Mouse (Mus musculus) thymus, adult 18-20 months (tissue): ENCODE results near the gene Il17d.

ENCODE experiments used
- DNase-seq, 2 experiments: peaks; one replicate each; pipeline ENCODE4 v3.0.0; 2022; ENCODE audit warnings: mixed read lengths in 2 of 2

The Il17d gene

DNA sequence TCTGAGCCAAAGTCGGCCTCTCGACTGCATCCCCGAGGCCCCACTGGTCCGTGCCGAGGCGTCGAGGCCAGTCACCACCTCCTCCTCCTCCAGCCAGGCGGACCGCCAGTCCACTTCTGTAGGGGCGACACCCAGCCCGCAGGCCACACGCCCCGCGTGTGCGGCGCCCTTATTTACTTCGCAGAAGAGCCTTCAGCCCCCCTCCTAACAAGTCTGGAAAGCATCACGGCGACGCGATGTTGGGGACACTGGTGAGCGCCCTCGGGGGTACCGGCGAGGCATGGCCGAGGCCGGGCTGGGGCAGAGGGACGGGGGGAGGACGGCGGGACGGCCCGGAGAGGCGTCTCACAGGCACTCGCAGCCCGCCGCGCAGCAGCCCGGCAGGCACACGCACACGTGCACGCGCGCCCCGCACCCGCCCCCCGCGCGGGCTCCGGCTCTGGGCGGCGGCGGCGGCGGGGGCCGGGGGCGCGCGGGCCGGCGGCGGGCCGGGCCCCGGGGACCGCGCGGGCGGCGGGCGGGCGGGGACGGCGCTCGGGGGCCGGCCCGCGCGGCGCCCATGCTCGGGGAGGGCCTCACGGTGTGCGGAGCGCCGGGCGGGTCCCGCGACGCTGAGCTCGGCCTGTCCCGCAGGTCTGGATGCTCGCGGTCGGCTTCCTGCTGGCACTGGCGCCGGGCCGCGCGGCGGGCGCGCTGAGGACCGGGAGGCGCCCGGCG lies at the start of gene Il17d:
Gene Il17d, plus strand, starts transcription at position 107 of the 717 bp plus-strand sequence.
- no peak for DNase-seq

DNA sequence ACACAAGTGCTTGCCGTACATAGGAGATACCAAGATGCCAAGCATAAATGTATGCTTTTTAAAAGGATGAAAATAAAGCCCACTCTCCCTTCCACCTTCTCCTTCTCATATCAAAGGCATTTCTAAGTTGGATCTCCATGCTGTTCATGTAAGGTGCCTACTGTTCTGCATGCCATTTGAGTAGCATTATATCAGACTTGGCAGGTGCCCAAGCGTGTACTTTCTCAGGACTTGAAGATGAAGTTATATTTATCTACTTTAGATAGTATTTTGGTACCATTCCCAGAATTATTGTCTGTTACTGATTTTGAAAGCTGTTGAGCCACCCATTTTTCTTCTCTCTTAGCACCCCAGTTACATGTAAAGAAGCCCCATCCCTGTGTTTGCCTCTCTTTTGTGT lies 49.5 kb upstream of the Il17d start:
- no peak for DNase-seq

DNA sequence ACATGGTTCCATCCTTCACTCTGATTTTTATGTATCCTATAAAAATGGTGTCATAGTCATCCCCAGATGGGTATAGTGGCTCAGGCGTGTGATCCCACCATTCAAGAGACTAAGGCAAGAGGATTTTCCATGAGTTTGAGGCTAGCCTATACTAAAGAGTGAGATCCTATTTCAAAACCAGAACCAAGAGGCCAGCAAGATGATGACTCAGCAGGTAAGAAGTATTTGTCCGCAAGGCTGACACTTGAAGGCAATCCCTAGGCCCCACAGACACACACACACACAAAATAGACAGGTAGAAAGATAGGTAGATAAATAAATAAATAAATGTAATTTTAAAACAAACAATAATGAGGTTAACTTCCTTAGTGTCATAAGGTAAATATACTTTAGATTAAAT lies 42.3 kb upstream of the Il17d start:
- DNase-seq = no peak

DNA sequence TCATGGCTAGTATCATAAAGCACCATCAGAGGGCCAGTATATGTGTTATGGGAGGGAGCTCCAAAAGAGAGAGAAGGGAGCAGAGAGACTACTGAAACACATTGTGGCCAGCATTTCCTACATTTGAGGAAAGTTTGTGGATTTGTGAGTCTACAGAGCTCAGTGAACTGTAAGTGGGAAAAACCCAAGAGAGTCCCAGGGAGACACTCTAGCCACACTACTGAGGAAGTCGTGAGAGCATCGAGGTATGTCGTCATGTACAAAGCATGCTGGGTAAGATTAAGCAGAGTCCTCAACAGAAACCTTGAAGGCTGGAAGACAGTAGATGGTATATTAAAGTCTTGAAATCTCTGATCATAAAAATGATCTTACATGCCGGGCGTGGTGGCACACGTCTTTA lies 40.4 kb upstream of the Il17d start:
- DNase-seq = no peak

DNA sequence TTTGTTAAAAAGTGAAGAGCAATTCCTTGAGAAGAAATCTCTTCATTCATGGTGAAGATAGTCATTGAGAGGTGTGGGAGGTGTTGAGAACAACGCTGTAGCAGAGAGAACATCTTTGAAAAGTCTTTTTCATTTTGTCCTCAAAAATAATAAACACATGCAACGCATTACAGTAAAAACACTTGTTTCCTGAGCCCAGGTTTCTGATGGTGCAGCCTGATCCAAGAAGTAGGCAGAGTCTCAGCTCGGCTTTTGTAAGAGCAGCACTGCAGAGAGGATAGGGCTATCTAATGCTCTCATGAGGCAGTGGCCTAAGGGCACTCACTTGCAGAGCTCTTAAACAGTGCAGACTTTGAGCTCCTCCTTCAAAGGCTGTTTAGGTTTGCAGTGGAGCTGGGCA lies 34.9 kb upstream of the Il17d start:
- no peak for DNase-seq

DNA sequence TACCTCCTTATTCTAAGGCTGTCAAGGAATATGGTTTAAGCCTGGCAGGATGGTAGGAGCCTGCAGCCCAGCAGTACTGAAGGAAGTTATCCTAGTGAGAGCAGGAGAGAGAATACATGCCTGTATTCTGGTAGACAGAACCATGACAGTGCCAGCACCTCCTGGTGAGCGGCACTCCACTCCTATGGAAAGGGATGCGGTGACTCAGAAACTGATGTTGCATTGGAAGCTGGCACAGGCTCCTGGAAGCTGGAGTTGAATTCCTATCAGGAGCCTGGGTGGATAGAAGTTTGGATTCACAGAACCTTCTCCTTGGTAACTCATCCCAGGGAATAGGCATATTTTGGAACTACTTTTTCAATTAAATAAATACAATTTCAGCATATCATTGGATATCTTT lies 30.7 kb upstream of the Il17d start:
- DNase-seq = no peak

DNA sequence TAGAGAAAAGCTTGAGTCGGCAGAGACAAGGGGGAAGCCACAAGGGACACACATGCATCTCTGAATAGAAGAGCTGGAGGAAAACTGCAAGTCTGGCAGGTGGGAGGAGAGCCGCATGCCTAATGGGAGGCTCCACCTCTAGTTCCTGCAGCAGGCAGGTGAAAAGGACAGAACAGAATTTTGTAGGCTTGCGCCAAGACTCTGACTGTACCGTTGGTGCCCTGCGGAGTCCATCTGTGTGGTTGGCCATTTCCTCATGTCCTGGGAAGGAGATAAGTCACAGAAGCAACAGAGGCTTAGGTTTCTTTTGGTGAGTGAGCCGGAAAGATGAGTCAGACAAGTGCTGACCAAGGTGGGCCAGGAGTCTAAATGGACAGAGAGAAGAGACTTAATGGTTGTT lies 20.8 kb upstream of the Il17d start:
- no peak for DNase-seq

DNA sequence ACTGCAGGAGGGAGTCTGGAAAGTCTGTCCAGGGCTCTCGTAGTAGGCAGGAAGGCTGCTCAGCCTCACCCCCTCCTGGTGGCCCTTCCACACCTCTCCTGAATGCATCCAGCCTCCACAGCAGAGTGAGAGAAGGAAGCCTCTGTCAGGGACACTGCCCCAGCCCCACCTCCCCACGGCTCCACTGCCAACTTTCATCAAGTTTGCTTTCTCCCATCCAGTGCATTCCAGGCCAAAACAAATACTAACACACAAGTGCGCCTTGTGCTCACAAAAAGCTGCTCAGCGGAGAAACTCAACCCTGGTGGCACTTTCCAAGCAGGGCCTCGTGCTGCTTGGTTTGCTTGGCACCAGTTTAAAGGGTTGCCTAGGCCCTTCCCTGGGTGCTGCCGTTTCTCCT lies 15.0 kb upstream of the Il17d start:
- DNase-seq = no peak

DNA sequence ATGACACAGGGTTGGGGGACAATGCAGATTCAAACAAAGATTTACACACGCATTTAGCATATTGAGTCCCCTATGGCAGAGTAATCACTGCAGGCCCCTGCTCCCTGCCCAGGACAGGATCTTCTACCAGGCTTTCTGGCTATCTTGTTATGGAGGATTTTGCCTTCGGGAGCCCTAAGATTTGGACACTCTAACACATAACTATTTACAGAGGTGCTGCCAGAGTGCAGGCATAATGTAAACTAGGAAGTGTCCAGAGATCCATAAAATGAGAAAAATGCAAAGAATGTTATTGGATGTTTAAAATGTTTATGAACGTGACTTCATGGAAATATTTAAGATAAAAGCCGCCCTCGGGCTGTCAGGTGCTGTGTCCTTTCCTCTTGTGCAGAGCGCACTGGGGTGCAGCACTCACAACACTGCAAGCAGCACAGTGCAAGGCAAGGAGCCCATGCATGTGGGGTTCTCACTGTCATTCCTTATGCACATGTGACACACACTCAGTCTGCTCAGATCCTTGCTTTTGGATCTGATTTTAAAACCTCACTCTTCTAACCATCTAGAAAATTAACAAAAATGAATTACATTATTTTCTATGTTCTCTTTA lies 9.3 kb upstream of the Il17d start:
- no peak for DNase-seq

DNA sequence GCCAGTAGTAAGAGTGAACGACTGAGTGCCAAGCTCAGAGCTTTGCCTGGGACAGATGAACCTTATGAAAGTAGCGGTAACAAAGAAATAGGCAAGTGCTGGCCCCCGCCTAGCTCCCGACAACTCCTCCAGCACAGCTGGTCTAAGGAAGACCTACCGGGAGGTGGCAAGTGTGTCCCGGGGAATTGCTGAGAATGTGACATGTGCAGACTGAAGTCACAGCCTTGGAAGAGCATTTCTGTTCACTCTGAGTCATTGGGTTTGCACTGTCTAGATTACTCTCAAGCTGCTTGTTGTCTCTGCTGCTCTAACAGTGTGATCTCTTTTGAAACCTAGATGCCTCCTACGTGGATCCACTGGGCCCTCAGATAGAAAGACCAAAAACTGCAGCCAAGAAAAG lies 7.6 kb upstream of the Il17d start:
- no peak for DNase-seq

DNA sequence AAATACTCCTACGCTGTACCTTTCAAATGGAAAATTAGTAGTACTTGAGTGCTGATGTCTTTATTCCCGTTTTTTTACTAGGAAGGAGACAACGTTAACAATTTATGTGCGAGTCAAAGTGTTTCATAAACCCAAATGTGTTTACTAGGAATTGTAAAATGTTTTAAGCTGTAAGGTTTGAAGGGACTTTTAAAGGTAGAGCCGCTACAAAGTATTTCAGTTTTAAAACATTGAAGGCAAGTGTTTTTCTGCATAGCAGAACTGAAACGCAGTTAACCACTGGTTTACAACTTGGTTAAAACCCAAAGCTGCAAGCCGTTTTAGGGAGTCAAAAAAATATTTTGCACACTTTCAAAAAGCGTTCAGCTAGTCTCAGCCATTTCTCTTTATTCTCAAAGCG lies 815 bp upstream of the Il17d start:
- no peak for DNase-seq

DNA sequence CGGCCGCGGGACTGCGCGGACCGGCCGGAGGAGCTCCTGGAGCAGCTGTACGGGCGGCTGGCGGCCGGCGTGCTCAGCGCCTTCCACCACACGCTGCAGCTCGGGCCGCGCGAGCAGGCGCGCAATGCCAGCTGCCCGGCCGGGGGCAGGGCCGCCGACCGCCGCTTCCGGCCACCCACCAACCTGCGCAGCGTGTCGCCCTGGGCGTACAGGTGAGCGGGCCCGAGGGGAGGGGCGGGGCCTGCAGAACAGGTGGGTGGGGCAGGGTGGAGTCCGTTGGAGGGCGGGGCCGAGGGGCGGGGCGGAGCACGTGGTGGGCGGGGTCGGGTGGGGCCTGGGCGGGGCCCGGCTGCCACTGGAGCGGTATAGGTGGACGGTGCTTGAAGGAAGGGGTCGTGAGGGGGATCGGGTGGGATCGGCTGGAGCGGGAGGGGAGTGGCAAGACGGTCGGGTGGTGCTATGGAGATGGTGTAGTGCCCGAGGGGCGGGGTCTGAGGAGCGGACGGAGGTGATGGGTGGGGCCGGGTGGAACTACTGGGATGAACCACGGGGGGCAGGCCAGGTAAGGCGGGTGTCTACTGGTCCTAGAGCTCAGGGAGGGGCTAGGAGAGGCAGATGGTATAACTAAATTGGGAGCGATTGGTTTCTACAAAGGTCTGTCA lies 942 bp downstream of the Il17d start:
- DNase-seq = peak; percentile 21 to 38

DNA sequence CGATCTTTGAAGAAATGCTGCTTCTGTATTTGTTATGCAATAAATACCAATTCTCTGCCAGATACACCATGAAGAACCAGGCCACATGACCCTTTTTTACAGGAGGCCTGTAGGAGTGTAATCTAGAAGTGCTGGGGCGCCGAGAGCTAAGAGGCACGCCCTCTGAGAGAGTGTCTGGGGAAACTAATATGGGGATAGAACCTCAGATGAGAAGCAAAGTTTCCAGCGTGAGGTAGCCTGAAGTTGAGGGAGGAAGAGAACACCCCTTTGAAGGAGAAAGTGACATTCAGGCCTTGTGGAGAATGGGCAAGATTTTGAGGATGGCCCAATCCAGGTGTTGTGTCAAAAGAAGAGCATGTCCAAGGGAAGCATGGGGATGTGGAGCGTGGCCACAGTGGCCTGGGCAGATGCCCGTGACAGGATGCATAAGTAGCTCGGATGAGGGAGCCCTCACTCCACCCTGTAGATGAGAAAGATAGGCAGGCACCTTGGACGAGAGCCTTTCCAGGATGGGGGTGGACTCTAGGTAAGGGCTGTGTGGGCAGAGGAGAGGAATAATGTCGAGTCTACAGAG lies 1.6 kb downstream of the Il17d start:
- no peak for DNase-seq

DNA sequence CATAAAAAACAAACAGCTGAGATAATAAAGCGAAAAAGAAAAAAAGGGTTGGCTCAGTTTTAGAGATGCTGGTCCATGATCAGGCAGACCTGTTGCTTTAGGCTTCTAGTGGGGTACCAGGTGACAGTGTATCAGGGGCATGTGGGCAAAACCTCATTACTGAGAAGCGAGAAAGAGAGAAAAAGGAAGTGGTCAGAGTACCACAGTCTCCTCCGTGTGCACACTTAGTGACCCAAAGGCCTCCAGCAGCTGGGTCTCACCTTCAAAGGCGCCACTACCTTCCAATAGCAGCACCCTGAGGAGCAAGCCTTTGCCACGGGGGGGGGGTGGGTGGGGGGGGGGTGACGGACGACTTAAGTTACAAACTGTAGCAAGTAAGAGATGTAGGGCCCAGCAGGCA lies 2.5 kb downstream of the Il17d start:
- DNase-seq = no peak

DNA sequence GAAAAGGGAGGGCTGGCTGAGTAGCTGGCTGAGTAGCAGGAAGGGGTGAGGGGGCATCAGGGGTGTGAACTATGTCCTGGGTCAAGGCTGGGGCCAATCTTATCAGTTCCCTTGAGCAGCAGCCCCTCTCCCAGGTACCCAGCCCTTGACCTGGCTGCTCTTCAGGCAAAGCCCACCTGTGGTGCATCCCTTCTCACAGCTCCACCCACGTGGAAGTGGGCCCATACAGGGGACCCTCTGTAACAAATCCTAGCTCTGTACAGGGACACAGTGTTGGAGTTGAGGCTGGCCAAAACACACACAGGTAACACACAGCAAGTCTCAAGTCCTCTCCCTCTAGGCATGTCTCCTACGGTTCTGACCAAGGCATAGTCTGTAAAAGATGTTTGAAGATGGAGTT lies 3.0 kb downstream of the Il17d start:
- DNase-seq = no peak

DNA sequence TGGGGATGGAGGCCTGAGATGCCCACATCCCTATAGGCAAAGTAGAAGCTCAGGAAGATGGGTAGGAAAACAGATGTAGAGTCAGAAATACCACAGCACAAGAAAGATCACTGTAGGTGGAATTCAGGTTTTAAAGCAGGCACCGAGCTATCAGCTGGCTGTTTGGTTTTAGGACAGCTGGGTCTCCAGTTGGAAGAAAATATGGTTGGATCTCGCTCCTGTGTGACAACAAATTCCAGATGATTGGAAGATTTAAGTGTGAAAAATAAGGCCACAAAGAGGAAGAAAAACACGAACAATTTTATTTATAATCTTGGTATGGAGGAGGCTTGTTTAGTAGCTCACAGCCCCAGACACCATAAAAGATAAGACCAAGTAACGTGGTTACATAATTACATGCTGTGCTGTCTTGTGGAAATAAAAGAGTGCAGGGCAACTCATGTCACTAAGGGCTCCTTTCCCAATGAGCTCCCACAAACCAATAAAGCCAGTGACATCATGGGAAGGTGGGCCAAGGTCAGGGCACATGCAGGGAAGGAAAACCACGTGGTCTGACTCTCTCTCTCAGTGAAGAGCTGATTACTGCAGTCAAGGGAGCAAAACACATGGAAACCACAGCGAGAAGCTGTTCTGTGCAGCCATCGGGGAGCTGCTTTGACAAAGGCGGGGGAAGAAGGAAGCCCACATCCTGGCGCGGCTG lies 4.7 kb downstream of the Il17d start:
- DNase-seq = no peak

DNA sequence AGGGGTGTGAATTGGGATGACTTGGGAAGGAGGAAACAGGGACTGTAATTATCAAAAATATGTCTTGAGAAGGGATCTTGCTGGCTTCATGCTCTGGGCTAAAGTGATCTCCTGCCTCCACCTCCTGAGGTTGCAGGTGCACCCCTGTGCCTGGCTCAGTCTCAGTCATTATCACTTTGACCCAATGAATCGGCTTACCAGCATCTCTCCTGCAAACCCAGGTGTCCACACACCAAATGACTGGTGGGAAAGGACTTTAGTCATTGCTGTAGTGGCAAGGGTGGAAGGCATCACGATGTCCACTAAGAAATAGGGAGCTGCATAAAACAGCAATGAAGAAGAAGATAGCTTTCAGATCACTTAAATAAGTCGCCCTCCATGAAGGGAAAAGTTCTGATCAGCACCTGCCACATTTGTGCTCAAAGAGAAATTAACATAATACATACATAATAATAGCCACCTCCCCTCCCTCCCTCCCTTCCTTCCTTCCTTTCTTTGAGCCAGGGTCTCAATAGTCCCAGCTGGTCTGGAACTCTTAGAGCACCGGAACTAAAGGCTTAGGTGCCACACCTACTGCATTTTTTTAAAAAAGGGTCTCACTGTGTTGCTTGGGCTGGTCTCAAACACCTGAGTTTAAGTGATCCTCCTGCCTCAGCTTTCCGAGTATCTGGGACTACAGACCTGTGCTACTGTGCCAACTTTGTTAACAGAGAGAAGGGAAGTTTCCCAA lies 5.4 kb downstream of the Il17d start:
- no peak for DNase-seq

DNA sequence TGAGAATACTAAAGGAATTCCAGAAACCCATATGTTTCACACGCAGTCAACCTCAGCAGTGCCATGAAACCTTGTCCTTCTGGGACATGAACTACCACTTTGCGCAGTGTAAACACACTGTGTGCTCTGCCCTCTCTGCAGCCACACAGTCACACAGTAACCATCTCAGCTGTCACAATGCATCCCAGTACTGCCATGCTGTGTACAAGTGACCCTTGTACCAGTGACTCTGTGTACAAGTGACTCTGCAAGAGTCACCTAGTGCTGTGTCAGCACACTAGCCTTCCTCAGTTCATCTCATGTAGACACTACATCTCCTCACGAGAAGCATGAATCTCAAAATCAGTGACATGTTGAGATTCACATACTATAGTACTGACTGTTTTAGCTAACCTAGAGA lies 8.0 kb downstream of the Il17d start:
- DNase-seq = no peak

DNA sequence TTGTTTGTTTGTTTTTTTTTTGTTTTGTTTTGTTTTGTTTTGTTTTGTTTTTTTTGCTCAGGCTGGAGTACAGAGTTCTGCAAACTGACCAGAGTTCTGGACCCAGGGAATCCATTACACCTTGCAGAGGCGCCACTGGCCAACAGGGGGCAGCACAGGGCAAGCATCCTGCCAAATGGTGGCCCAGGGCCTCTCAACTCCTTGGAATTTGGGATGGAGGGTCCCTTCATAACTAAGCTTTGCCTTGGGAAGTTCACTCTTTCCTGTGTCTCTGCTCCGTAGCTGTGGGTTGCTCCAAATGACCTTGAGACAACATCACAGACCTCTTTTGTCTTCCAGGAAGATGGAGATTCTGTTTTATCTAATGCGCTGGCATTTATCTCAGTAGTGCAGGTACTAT lies 8.6 kb downstream of the Il17d start:
- no peak for DNase-seq

DNA sequence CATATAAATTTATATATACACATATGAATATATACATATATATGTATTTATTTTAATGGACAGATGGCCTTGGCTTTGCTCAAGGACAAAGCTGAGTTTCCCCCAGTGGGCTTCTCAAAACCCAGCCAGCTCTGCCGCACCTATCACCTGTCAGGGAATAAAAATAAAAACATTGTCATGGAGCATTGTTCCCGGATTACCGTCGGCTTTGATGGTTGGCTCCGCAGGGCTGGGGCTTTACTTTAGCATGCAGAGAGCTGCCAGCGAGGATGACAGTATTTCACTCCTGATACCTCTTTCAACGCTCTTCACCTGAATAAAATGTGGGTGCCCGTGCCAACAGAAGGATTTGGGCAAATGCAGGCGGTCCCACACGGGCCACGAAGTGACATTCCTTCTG lies 9.3 kb downstream of the Il17d start:
- DNase-seq = no peak

DNA sequence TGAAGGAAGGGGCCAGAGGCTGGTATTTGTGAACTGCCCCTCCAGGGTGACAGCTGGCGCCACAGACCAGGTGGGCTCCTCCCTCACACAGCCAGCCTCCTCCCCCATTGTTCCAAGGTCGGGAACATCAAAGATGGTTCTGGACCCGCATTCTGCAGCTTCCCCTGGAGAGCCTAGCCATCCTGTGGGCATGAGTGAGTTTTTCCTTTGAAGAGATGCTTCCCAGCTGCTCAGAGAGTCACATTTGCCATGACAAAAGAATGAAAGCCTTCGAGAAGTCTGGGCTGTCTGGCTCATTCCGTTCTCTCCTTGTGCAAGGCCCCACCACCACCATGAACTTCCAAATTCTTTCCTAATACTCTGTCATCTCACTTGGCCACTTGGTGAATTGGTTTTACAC lies 9.8 kb downstream of the Il17d start:
- no peak for DNase-seq

DNA sequence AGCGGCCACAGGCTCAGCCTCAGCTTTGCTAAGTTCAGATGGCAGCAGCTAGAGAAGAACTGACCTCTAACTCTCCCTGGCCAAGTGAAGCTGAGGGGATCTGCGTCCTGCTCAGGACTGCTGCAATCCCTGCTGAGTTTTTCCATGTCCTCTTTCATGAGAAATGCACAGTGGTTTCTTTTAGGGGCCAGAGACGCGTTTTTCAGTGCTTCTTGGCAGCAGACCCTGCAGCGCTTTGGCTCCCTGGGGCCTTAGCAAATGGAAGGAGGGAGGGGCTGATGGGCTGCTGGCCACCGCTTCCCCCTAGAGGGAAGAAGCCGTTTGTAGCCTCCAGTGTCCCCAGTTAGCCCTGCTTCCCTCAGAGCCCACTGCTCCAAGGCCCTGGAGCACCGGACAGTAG lies 10.4 kb downstream of the Il17d start:
- no peak for DNase-seq

DNA sequence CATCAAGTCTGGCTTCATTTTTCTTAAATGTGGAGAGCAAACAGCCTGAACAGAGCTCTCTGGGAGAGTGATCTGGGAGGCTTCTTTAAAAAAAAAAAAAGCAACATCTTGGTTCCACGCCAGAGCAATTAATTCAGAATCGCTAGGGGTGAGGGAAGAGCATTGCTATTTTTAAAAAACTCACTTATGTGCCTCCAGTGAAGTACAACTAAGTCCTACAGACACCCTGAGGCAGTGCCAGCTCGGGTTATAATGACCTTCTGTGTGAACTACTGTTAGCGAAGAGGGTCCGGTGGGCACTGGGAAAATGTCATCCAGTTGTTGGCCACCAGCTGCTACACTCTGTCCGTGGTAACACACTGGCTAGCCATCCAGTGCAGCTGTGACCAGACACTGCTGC lies 11.1 kb downstream of the Il17d start:
- DNase-seq = no peak
